In the genomic region with DNA sequence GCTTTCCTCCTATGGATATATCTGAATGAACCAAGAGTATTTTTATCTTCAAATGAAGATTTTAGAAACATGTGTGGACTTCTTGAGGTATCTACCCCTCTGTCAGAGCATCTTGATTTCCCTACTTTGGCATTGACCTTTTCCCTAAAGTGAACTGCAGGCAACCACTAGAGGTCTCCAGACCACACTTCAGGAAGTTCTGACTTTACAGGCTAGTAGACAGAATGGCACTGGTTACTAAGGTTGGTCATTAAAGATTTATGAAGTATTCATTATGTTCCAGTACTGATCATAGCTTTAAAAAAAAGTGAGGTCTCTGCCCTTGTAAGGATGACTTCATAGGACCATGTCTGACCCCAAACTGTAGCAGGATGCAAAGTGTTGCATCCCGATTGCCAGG, we compare ENCODE assay signal across 11 mouse cellular contexts. TPM values are rescaled to one million over a fixed set of nuclear protein-coding genes. Genes with fewer than 3 reads are reported as not detected.
DNase-seq lines count a peak whose midpoint lies in the region; ATAC-seq and TF ChIP-seq lines count a peak whose summit lies in the region.
"Had no signal": no experiment of that assay in that cellular context is flagged by ENCODE, and none has a peak within 500 bp of the region (broad histone marks: within the 10 kb centered on the region; RNA-seq: fewer than 3 reads in every experiment).

No protein-coding gene starts in this region.

- no peaks in the 10 kb centered on the region for H3K27me3 ChIP-seq in forebrain, postnatal 0 days (ENCODE audit: insufficient read depth, low read length)
- no peaks in the 10 kb centered on the region for H3K27me3 ChIP-seq in forebrain, embryonic 15.5 days
- H3K27me3 ChIP-seq in lung, embryonic 14.5 days (ENCODE audit: insufficient read depth, low read length): no peaks in the 10 kb centered on the region
- no peaks in the 10 kb centered on the region for H3K27me3 ChIP-seq in midbrain, embryonic 11.5 days (ENCODE audit: control insufficient read depth, insufficient read depth, low read length)
- H3K27me3 ChIP-seq: forebrain, embryonic 13.5 days had no signal

- H3K4me2 ChIP-seq in forebrain, postnatal 0 days (ENCODE audit: low read depth): no peak overlapping the region
- H3K4me2 ChIP-seq in forebrain, embryonic 15.5 days (replicated peaks): no peak overlapping the region
- H3K4me2 ChIP-seq in lung, embryonic 14.5 days: no peak overlapping the region
- no peak overlapping the region for H3K4me2 ChIP-seq in midbrain, embryonic 11.5 days
- H3K4me2 ChIP-seq: forebrain, embryonic 13.5 days had no signal

- no peaks in the 10 kb centered on the region for H3K36me3 ChIP-seq in forebrain, postnatal 0 days (ENCODE audit: insufficient read depth)
- no peaks in the 10 kb centered on the region for H3K36me3 ChIP-seq in forebrain, embryonic 15.5 days
- H3K36me3 ChIP-seq in lung, embryonic 14.5 days (ENCODE audit: insufficient read depth): no peaks in the 10 kb centered on the region
- H3K36me3 ChIP-seq in midbrain, embryonic 11.5 days (ENCODE audit: control insufficient read depth, insufficient read depth, low read length): no peaks in the 10 kb centered on the region

- no peaks in the 10 kb centered on the region for H3K4me1 ChIP-seq in forebrain, postnatal 0 days (ENCODE audit: insufficient read depth)
- peaks cover 6% of the 10 kb centered on the region; the same call in 1 of the 2 replicates for H3K4me1 ChIP-seq in forebrain, embryonic 15.5 days
- H3K4me1 ChIP-seq in lung, embryonic 14.5 days (ENCODE audit: insufficient read depth): no peaks in the 10 kb centered on the region
- H3K4me1 ChIP-seq in lung, adult 2 months (ENCODE audit: control insufficient read depth, insufficient read depth, low read length): no peaks in the 10 kb centered on the region
- no peaks in the 10 kb centered on the region for H3K4me1 ChIP-seq in midbrain, embryonic 11.5 days (ENCODE audit: control insufficient read depth, insufficient read depth, low read length)

- no peak overlapping the region for H3K4me3 ChIP-seq in forebrain, postnatal 0 days (ENCODE audit: low read depth, low read length)
- H3K4me3 ChIP-seq in forebrain, embryonic 15.5 days: no peak overlapping the region
- H3K4me3 ChIP-seq in lung, embryonic 14.5 days (ENCODE audit: low read depth, low read length): no peak overlapping the region
- H3K4me3 ChIP-seq in lung, adult 2 months (replicated peaks; ENCODE audit: extremely low read depth, low read depth, low read length): no peak overlapping the region
- H3K4me3 ChIP-seq in midbrain, embryonic 11.5 days (ENCODE audit: low read depth, low read length): no peak overlapping the region
- H3K4me3 ChIP-seq: forebrain, embryonic 13.5 days had no signal

- peak; percentile 53 for TF ChIP-seq CTCF in forebrain, postnatal 0 days (IDR thresholded peaks at IDR 0.05; ENCODE audit: low read depth)
- peak; percentile 55 for TF ChIP-seq CTCF in lung, embryonic 14.5 days (IDR thresholded peaks at IDR 0.05; ENCODE audit: low read depth)
- TF ChIP-seq CTCF in lung, adult 2 months (IDR thresholded peaks at IDR 0.05; ENCODE audit: insufficient read depth, low read length): no peak

- no peak overlapping the region for H3K27ac ChIP-seq in forebrain, postnatal 0 days (ENCODE audit: low read depth, low read length)
- no peak overlapping the region for H3K27ac ChIP-seq in forebrain, embryonic 15.5 days (replicated peaks)
- H3K27ac ChIP-seq in lung, embryonic 14.5 days (ENCODE audit: low read depth): no peak overlapping the region
- H3K27ac ChIP-seq in midbrain, embryonic 11.5 days (ENCODE audit: low read depth, low read length): no peak overlapping the region
- H3K27ac ChIP-seq: forebrain, embryonic 13.5 days; macrophage had no signal

- ATAC-seq in forebrain, postnatal 0 days: no peak
- ATAC-seq in forebrain, embryonic 15.5 days (replicated peaks): no peak
- no peak for ATAC-seq in lung, embryonic 14.5 days (ENCODE audit: insufficient read depth)
- peak; percentile 73 for ATAC-seq in megakaryocyte progenitor cell, adult 5-6 weeks (replicated peaks; ENCODE audit: poor library complexity)
- ATAC-seq in midbrain, embryonic 11.5 days (ENCODE audit: low FRiP score): no peak
- ATAC-seq: forebrain, embryonic 13.5 days had no signal

- DNase-seq in forebrain, postnatal 0 days: no peak
- peak; percentile 25 for DNase-seq in lung, embryonic 14.5 days
- no peak for DNase-seq in lung, adult 2 months
- peak; percentile 47 for DNase-seq in adipocyte (ENCODE audit: low spot score)
- DNase-seq in spleen, adult 18-20 months: no peak
- DNase-seq in midbrain, embryonic 11.5 days (ENCODE audit: low spot score, missing footprints): no peak

- no peak overlapping the region for H3K9ac ChIP-seq in forebrain, postnatal 0 days
- H3K9ac ChIP-seq in forebrain, embryonic 15.5 days (replicated peaks): no peak overlapping the region
- H3K9ac ChIP-seq in lung, embryonic 14.5 days: no peak overlapping the region
- no peak overlapping the region for H3K9ac ChIP-seq in midbrain, embryonic 11.5 days (ENCODE audit: low read length)
- H3K9ac ChIP-seq: forebrain, embryonic 13.5 days had no signal

- 89% methylated on average over 1 of the region's 1 CpGs for WGBS in forebrain, postnatal 0 days
- WGBS in forebrain, embryonic 15.5 days: 96% methylated on average over 1 of the region's 1 CpGs
- WGBS in lung, embryonic 14.5 days: 91% methylated on average over 1 of the region's 1 CpGs
- WGBS in lung, adult 2 months: 100% methylated on average over 1 of the region's 1 CpGs
- 95% methylated on average over 1 of the region's 1 CpGs for WGBS in midbrain, embryonic 11.5 days

- no peaks in the 10 kb centered on the region for H3K9me3 ChIP-seq in forebrain, postnatal 0 days (ENCODE audit: low read length)
- H3K9me3 ChIP-seq in forebrain, embryonic 15.5 days: no peaks in the 10 kb centered on the region
- no peaks in the 10 kb centered on the region for H3K9me3 ChIP-seq in lung, embryonic 14.5 days (ENCODE audit: low read depth, low read length)
- no peaks in the 10 kb centered on the region for H3K9me3 ChIP-seq in midbrain, embryonic 11.5 days (ENCODE audit: control insufficient read depth, low read length)
- H3K9me3 ChIP-seq: forebrain, embryonic 13.5 days had no signal

- TF ChIP-seq POLR2A in lung, adult 2 months (IDR thresholded peaks at IDR 0.05; ENCODE audit: borderline replicate concordance, extremely low read depth, low read depth, low read length): no peak

RNA-seq across cellular contexts. Expression of a gene that starts 46.0 kb away (rescaled TPM):
- 4.3 and 4.6 TPM in 2 replicates for total RNA-seq in forebrain, postnatal 0 days (2014; rRNA removed)
- polyA plus RNA-seq in forebrain, postnatal 0 days (2015; fragmentation: Nextera tagmentation; extraction: Ambion mirVana): 1.9 and 3.2 TPM in 2 replicates
- 3.6 and 3.7 TPM in 2 replicates for polyA plus RNA-seq in forebrain, embryonic 15.5 days (2015; fragmentation: Nextera tagmentation; extraction: Ambion mirVana)
- polyA plus RNA-seq in lung, embryonic 14.5 days (2014; fragmentation: Nextera tagmentation; extraction: Ambion mirVana): 7.2 and 7.8 TPM in 2 replicates
- 2.3 and 2.5 TPM in 2 replicates for polyA plus RNA-seq in lung, adult 2 months (2012; rRNA removed)
- 18.7 and 19.6 TPM in 2 replicates for total RNA-seq in megakaryocyte progenitor cell, adult 5-6 weeks (2015)
- total RNA-seq in megakaryocyte progenitor cell, adult 5-6 weeks (2017): 30.9 and 41.0 TPM in 2 replicates
- 6.7 and 6.9 TPM in 2 replicates for polyA plus RNA-seq in midbrain, embryonic 11.5 days (2014; fragmentation: Nextera tagmentation; extraction: Ambion mirVana)

RNA-seq across cellular contexts. Expression of a gene that starts 58.2 kb away (rescaled TPM):
- total RNA-seq in forebrain, postnatal 0 days (2014; rRNA removed): 3.8 and 4.7 TPM in 2 replicates
- 1.2 and 2.7 TPM in 2 replicates for polyA plus RNA-seq in forebrain, postnatal 0 days (2015; fragmentation: Nextera tagmentation; extraction: Ambion mirVana)
- 0.56 and 0.83 TPM in 2 replicates for polyA plus RNA-seq in forebrain, embryonic 15.5 days (2015; fragmentation: Nextera tagmentation; extraction: Ambion mirVana)
- polyA plus RNA-seq in lung, embryonic 14.5 days (2014; fragmentation: Nextera tagmentation; extraction: Ambion mirVana): not detected in 2 replicates
- not detected in 2 replicates for polyA plus RNA-seq in lung, adult 2 months (2012; rRNA removed)
- not detected in 2 replicates for total RNA-seq in megakaryocyte progenitor cell, adult 5-6 weeks (2015)
- total RNA-seq in megakaryocyte progenitor cell, adult 5-6 weeks (2017): not detected in 2 replicates
- polyA plus RNA-seq in midbrain, embryonic 11.5 days (2014; fragmentation: Nextera tagmentation; extraction: Ambion mirVana): not detected in 2 replicates
- polyA plus RNA-seq: forebrain, embryonic 13.5 days; macrophage; spleen, adult 2 months had no signal

Comparison
In these comparisons a context has a peak if more than half of its experiments do, and no peak if none do; other contexts are left out.
1. DNase-seq: peak in lung, embryonic 14.5 days (single experiment) and adipocyte (single experiment); none in forebrain, postnatal 0 days (single experiment), lung, adult 2 months (single experiment), spleen, adult 18-20 months (0 of 2) and midbrain, embryonic 11.5 days (single experiment).